Mouse (Mus musculus) embryonic facial prominence, embryonic 13.5 days (tissue): ENCODE results near the gene Nol12. TPM values are rescaled to one million over a fixed set of nuclear protein-coding genes. Genes with fewer than 3 reads are reported as not detected.

ENCODE experiments used
- ATAC-seq: fragments of 200-750 bp; cut with Nextera tagmentation; 2 replicates; pipeline ENCODE4 v1.8.0; 2017; ENCODE audit warnings: low read depth; ENCODE audit not compliant: insufficient number of reproducible peaks, insufficient read depth, low FRiP score, low TSS enrichment
- H3K27ac ChIP-seq: fragments of 300-500 bp; sonication (generic); 2 replicates; pipeline ENCODE4 v1.5.1; 2015; ENCODE audit warnings: moderate library complexity, mild to moderate bottlenecking, inconsistent platforms
- H3K27me3 ChIP-seq: fragments of 300-500 bp; sonication (generic); 2 replicates; pipeline ENCODE4 v1.6.1; 2015; ENCODE audit warnings: mild to moderate bottlenecking, inconsistent platforms
- H3K36me3 ChIP-seq: fragments of 300-500 bp; sonication (generic); 2 replicates; pipeline ENCODE4 v1.6.1; 2015; ENCODE audit warnings: mild to moderate bottlenecking, inconsistent platforms
- H3K4me1 ChIP-seq: fragments of 300-500 bp; sonication (generic); 2 replicates; pipeline ENCODE4 v1.6.1; 2015; ENCODE audit warnings: inconsistent platforms
- H3K4me2 ChIP-seq: fragments of 300-500 bp; sonication (generic); 2 replicates; pipeline ENCODE4 v1.6.1; 2015; ENCODE audit warnings: moderate library complexity, mild to moderate bottlenecking, inconsistent platforms
- H3K4me3 ChIP-seq: fragments of 300-500 bp; sonication (generic); 2 replicates; pipeline ENCODE4 v1.5.1; 2015; ENCODE audit warnings: mild to moderate bottlenecking, inconsistent platforms
- H3K9ac ChIP-seq: fragments of 300-500 bp; sonication (generic); 2 replicates; pipeline ENCODE4 v1.6.1; 2015; ENCODE audit warnings: mild to moderate bottlenecking, inconsistent platforms
- H3K9me3 ChIP-seq: fragments of 300-500 bp; sonication (generic); 2 replicates; pipeline ENCODE4 v1.6.1; 2016; ENCODE audit warnings: inconsistent platforms
- WGBS: fragments of 180-500 bp; shearing (Covaris S2); methylation state at CpG from one replicate; pipeline ENCODE4 v1.1.7; 2015; ENCODE audit warnings: mixed read lengths; 5-methylcytosine and 5-hydroxymethylcytosine counted together
- polyA plus RNA-seq: library from polyadenylated mRNA; unstranded; fragments of >200 nt; fragmentation: Nextera tagmentation; extraction: Ambion mirVana; gene quantifications from 2 replicates; pipeline ENCODE4 v1.2.1, GENCODE M21; 2015

Gene Nol12
- polyA plus RNA-seq, 1 experiment from 2014 or later, result 54.1 TPM

DNA sequence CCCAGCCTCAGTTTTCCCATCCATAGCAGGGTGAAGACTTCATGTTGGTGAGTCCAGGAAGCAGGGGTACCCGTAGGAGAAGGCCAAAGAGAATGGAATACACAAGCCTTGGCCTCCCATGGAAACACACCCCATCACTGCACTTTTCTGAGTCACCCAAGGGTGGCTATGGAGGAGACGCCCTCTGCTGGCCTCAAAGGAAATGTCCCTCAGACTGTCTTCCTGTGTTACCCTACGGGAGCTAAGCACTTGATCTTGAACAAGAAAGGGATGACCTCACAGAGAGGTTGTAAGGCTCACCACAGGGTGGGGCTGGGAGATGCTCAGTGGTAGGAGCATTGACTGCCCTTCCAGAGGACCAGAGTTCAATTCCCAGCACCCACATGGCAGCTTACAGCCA is 3.2 kb upstream of the Nol12 start:
- Histone ChIP-seq H3K36me3 (peaks cover 22% of the 10 kb centered on the region), H3K27ac (peak overlapping the region; percentile 28; the same call in 1 of the 2 replicates), H3K4me1 (peaks cover 53% of the 10 kb centered on the region), H3K4me2 (no peak overlapping the region), H3K4me3 (no peak overlapping the region), H3K27me3 (no peaks in the 10 kb centered on the region), H3K9me3 (no peaks in the 10 kb centered on the region), H3K9ac (no peak overlapping the region)
- 26% methylated on average over 3 of the region's 3 CpGs for WGBS
- ATAC-seq, result no peak

DNA sequence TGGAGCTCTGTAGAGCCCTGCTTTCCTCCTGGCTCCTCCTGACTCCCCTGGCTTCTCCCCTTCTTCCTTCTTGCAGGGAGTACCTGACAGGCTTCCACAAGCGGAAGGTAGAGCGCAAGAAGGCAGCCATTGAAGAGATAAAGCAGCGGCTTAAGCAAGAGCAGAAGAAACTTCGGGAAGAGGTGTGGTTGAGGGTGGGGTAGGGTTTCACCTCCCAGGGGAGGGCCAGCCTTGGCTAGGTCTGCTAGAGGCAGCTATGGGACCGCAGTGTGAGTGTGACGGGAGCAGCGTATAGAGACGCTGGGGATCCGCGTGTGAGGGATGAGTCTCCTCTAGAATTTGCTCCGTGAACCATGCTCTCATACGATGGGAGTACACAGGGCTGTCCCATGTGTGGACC is 1.7 kb downstream of the Nol12 start:
- Histone ChIP-seq H3K27ac (no peak overlapping the region), H3K36me3 (peaks cover 51% of the 10 kb centered on the region), H3K4me1 (peaks cover 20% of the 10 kb centered on the region), H3K9me3 (no peaks in the 10 kb centered on the region), H3K9ac (peak overlapping the region; percentile 82; the same call in 1 of the 2 replicates), H3K4me3 (peak overlapping the region; percentile 65; the same call in 1 of the 2 replicates), H3K4me2 (peak overlapping the region; percentile 80; the same call in 1 of the 2 replicates), H3K27me3 (no peaks in the 10 kb centered on the region)
- 89% methylated on average over 12 of the region's 12 CpGs for WGBS
- no peak for ATAC-seq

DNA sequence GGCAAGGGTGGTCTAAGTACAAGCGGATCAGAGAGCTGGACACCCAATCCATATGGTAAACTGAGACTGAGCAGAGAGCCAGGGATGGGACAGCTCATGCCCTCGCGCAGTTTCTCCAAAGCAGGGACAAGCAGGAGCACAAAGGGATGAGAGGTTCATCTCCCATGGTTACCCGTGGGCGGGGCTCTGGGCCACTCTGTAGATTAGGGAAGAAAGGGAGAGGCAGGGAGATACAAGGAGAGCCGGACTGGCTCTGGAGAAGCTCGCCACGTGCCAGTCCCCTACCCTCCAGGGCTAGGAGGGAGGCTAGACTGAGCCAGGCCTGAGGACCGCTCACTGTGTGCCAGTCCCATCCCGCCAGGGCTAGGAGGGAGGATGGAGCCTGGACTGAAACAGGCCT is 2.6 kb downstream of the Nol12 start:
- peaks cover 18% of the 10 kb centered on the region for H3K4me1 ChIP-seq
- 0 out of 2 replicates have a peak overlapping the region, but pooled peaks have one; percentile 27 for H3K9ac ChIP-seq
- H3K4me2 ChIP-seq, result no peak overlapping the region
- H3K4me3 ChIP-seq, result no peak overlapping the region
- WGBS, result 91% methylated on average over 10 of the region's 10 CpGs
- no peak overlapping the region for H3K27ac ChIP-seq
- no peak for ATAC-seq
- H3K9me3 ChIP-seq, result no peaks in the 10 kb centered on the region
- H3K27me3 ChIP-seq, result no peaks in the 10 kb centered on the region
- peaks cover 57% of the 10 kb centered on the region for H3K36me3 ChIP-seq

DNA sequence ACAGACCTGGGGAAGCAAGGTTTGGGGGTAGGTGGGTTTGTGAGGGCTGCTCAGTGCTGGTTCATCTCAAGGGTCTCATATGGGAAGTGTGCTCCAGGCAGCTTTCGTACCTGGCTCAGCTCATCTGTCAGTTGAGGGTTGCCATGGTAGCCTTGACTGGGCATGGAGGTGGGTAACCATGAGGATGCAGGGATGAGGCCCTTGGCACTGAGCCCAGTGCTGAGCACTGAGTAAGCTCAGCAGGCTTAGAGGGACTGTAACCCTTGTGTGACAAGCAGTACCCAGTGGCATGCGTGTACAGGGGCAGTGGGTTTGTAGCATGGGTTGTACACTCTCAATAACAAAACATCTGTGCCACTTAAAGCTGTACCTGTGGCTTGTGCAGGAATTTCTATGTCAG is 3.2 kb downstream of the Nol12 start:
- H3K27ac ChIP-seq, result no peak overlapping the region
- H3K27me3 ChIP-seq, result no peaks in the 10 kb centered on the region
- no peaks in the 10 kb centered on the region for H3K9me3 ChIP-seq
- H3K9ac ChIP-seq, result no peak overlapping the region
- H3K4me3 ChIP-seq, result no peak overlapping the region
- peaks cover 23% of the 10 kb centered on the region for H3K4me1 ChIP-seq
- no peak for ATAC-seq
- peaks cover 57% of the 10 kb centered on the region for H3K36me3 ChIP-seq
- no peak overlapping the region for H3K4me2 ChIP-seq
- 91% methylated on average over 2 of the region's 2 CpGs for WGBS

DNA sequence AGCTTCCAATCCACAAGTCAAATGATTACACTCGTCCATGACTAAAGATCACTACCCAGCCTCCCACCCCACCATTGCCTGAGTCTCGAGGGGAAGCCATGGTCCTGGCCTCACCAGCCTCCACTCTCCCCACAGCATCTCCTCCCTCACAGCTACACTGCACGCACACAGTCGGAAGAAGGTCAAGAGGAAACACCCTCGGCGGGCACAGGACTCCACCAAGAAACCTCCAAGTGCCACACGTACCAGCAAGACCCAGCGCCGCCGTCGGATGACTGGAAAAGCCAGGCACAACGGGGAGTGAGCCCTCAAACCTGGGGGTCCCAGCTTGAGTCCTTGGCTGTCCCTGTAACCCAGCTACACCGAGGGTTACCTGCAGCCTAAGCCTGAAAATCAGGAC is 5.6 kb downstream of the Nol12 start:
- ATAC-seq, result no peak
- Histone ChIP-seq H3K4me2 (no peak overlapping the region), H3K27ac (no peak overlapping the region), H3K27me3 (no peaks in the 10 kb centered on the region), H3K36me3 (peaks cover 57% of the 10 kb centered on the region), H3K9ac (no peak overlapping the region), H3K4me1 (peaks cover 19% of the 10 kb centered on the region), H3K4me3 (no peak overlapping the region), H3K9me3 (no peaks in the 10 kb centered on the region)
- WGBS, result 94% methylated on average over 13 of the region's 13 CpGs

DNA sequence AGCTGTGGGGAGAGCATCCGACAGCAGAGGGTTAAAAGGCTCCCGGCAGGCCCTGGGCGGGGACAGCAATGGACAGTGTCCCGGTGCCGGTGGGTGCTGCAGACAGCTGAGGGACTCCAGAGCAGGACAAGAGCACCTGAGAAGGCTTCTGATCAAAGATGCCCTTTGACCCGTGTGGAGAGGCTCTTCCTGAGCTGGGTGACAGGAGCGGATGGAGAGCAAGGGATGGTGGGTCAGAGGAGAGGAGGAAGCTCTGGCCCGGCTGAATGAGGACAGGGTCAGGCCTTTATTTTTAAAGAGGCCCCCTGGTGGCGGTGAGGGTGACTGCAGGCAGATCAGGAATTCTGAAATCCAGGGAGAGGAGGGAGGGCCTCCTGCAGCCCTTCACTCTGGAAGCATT is 7.9 kb downstream of the Nol12 start:
- H3K9me3 ChIP-seq, result no peaks in the 10 kb centered on the region
- WGBS, result 3% methylated on average over 9 of the region's 9 CpGs
- peaks cover 13% of the 10 kb centered on the region; the same call in 1 of the 2 replicates for H3K4me1 ChIP-seq
- H3K9ac ChIP-seq, result peak overlapping the region; percentile 67
- no peak overlapping the region; the same call in 1 of the 2 replicates for H3K27ac ChIP-seq
- no peak for ATAC-seq
- H3K4me3 ChIP-seq, result peak overlapping the region; percentile 30
- peak overlapping the region; percentile 56 for H3K4me2 ChIP-seq
- no peaks in the 10 kb centered on the region for H3K27me3 ChIP-seq
- peaks cover 44% of the 10 kb centered on the region for H3K36me3 ChIP-seq

DNA sequence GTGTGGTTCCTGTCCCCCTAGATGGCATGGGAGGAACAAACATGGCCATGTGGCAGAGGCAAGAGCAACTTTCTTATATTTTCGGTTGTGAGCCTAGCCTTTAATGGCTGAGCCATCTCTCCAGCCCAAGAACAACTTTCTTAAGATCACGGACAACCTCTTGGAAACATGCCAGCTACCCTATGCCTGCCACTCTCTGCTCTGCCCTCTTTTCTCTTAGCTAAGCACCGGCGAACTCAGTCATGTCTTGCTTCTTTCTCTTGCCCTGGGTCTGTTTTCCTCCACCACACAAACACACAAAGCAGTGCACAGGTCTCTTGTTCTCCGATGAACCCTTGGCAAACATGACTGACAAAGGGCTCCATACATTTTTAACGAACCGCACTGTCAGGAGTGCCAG is 11.5 kb downstream of the Nol12 start:
- no peak for ATAC-seq
- H3K9me3 ChIP-seq, result no peaks in the 10 kb centered on the region
- H3K4me2 ChIP-seq, result no peak overlapping the region
- no peak overlapping the region for H3K4me3 ChIP-seq
- no peak overlapping the region for H3K9ac ChIP-seq
- peaks cover 8% of the 10 kb centered on the region for H3K36me3 ChIP-seq
- H3K4me1 ChIP-seq, result peaks cover 19% of the 10 kb centered on the region; the same call in 1 of the 2 replicates
- no peak overlapping the region for H3K27ac ChIP-seq
- 78% methylated on average over 7 of the region's 7 CpGs for WGBS
- H3K27me3 ChIP-seq, result no peaks in the 10 kb centered on the region

DNA sequence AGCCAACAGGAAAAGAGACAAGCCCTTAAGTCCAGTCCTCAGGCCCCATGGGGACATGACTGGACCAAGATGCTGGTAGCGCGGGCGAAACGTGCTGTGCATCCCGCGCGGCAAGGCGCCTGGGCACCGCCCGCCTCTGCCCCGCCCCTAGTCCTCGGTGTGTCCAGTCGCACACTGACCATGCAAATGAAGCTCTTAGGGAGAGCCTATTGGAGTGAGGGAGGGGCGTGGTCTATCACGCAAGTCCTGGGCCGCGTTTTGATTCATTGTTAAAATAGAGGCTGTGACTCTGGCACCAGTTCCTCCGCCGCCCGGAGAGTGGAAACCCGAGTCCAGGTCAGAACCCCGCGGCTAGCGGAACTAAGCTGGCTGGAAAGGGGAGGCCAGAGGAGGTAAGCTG is 12.9 kb downstream of the Nol12 start, which contains the start of gene Triobp:
Triobp (plus strand) TSS at position 68 of the 400 bp plus-strand sequence.
- H3K36me3 ChIP-seq, result peaks cover 8% of the 10 kb centered on the region; the same call in 1 of the 2 replicates
- H3K27me3 ChIP-seq, result no peaks in the 10 kb centered on the region
- H3K4me3 ChIP-seq, result peak within 1 kb of the TSS; percentile 54
- H3K4me2 ChIP-seq, result peak within 1 kb of the TSS; percentile 73
- WGBS, result under 1% methylated on average over 24 of the region's 24 CpGs
- peaks cover 17% of the 10 kb centered on the region; the same call in 1 of the 2 replicates for H3K4me1 ChIP-seq
- no peaks in the 10 kb centered on the region for H3K9me3 ChIP-seq
- peak within 1 kb of the TSS; percentile 73 for H3K9ac ChIP-seq
- peak; percentile 91 for ATAC-seq
- peak within 1 kb of the TSS; percentile 49; the same call in 1 of the 2 replicates for H3K27ac ChIP-seq

DNA sequence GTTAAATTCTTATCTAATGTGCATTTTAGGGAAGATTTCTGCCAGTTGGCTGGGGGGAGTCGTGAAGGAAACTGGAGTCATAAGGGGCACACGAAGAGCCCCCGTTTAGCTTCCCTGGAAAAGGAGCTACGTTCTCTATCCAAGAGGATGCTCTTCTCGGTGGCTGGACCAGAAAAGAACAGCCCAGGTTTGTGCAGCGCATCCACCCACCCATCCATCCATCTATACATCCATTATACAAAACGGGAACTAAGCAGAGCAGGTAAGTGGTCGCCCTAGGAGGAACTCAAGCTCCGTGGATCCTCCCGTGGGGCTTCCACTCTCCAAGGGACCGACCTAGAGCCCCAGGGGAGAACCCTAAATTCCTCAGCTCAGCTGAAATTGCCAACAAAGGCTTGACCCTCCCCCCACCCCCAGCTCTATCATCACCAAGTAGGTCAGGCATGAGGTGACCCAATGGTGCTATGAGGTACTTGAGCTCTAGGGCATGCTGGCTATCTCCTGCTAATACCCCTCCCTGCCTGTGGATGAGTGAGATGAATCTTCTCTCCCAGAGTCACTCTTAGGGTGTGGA is 13.5 kb downstream of the Nol12 start:
- H3K9ac ChIP-seq, result peak overlapping the region; percentile 73
- H3K4me1 ChIP-seq, result peaks cover 13% of the 10 kb centered on the region; the same call in 1 of the 2 replicates
- ATAC-seq, result no peak
- peak overlapping the region; percentile 54 for H3K4me3 ChIP-seq
- 4% methylated on average over 11 of the region's 11 CpGs for WGBS
- peak overlapping the region; percentile 73 for H3K4me2 ChIP-seq
- H3K27me3 ChIP-seq, result no peaks in the 10 kb centered on the region
- H3K27ac ChIP-seq, result peak overlapping the region; percentile 49; the same call in 1 of the 2 replicates
- peaks cover 9% of the 10 kb centered on the region; the same call in 1 of the 2 replicates for H3K36me3 ChIP-seq
- H3K9me3 ChIP-seq, result no peaks in the 10 kb centered on the region

DNA sequence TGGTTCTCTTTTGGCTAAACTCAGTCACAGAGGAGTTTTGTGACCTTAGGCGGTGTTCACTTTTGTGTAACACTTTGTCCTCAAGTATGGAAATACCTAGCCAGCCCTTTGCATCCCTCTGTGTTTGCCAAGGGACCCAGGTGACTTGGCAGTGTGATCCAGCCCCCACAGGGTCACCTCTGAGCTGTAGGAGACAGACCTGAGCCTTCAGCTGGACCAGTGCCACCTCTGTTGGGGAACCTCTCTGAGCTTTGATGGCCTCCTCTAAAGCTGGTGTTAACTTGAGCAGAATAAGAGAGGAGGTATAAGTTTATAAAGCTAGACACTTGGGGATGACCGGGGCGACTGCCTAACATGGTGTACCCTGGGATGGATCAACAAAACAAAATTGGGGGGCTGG is 14.2 kb downstream of the Nol12 start:
- no peaks in the 10 kb centered on the region for H3K27me3 ChIP-seq
- no peak overlapping the region for H3K27ac ChIP-seq
- no peaks in the 10 kb centered on the region for H3K9me3 ChIP-seq
- WGBS, result 96% methylated on average over 3 of the region's 3 CpGs
- peak overlapping the region; percentile 25 for H3K4me2 ChIP-seq
- no peak overlapping the region for H3K4me3 ChIP-seq
- no peak for ATAC-seq
- peaks cover 12% of the 10 kb centered on the region; the same call in 1 of the 2 replicates for H3K36me3 ChIP-seq
- no peak overlapping the region for H3K9ac ChIP-seq
- H3K4me1 ChIP-seq, result peaks cover 12% of the 10 kb centered on the region; the same call in 1 of the 2 replicates

DNA sequence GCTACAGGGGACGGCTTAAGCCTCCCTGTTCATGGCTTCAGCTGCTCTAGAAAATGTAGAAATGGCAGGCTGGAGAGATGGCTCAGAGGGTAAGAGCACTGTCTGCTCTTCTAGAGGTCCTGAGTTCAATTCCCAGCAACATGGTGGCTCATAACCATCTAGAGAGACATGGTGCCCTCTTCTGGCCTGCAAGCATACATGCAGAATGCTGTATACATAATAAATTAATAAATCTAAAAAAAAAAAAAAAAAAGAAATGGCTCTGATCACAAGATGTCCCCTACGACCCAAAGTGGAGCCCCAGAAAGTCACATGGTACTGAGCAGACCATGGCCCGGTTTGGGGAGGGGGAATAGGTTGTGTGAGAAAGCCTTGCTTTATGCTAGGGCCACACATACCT is 20.9 kb downstream of the Nol12 start:
- no peak overlapping the region for H3K27ac ChIP-seq
- no peaks in the 10 kb centered on the region for H3K27me3 ChIP-seq
- H3K36me3 ChIP-seq, result peaks cover 33% of the 10 kb centered on the region
- no peak overlapping the region for H3K4me2 ChIP-seq
- WGBS, result 67% methylated on average over 3 of the region's 3 CpGs
- H3K9ac ChIP-seq, result no peak overlapping the region
- no peaks in the 10 kb centered on the region for H3K9me3 ChIP-seq
- ATAC-seq, result no peak
- no peak overlapping the region for H3K4me3 ChIP-seq
- peaks cover 12% of the 10 kb centered on the region for H3K4me1 ChIP-seq

DNA sequence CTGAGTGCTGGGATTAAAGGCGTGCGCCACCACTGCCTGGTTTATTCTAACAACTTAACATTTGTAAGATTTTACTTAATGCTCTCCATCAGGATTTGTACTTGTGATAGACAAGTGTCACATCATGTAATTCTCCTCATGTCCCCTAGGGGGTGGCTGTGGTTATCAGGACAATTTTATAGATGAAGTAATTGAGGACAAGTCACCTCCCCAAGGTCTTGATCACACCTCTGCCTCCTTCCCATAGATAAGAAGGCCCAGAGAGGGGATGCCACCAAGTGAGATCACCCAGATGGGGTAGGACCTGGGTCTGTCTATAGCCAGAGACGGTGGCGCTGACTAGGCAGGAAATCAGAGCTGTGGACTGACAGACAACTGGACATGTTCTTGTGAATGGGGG is 21.6 kb downstream of the Nol12 start:
- WGBS, result 83% methylated on average over 4 of the region's 4 CpGs
- Histone ChIP-seq H3K27me3 (no peaks in the 10 kb centered on the region), H3K4me2 (no peak overlapping the region), H3K9ac (no peak overlapping the region), H3K36me3 (peaks cover 40% of the 10 kb centered on the region), H3K9me3 (no peaks in the 10 kb centered on the region), H3K4me3 (no peak overlapping the region), H3K4me1 (peaks cover 12% of the 10 kb centered on the region), H3K27ac (no peak overlapping the region; the same call in 1 of the 2 replicates)
- no peak for ATAC-seq
